Mouse (Mus musculus) limb, embryonic 14.5 days (tissue): ENCODE measurements around the gene Pde4a. TPM values are rescaled to one million over a fixed set of nuclear protein-coding genes. Genes with fewer than 3 reads are reported as not detected.

Experiments
- ATAC-seq: fragments of 200-750 bp; cut with Nextera tagmentation; 2 replicates; pipeline ENCODE4 v1.8.0; 2017; ENCODE audit warnings: low read depth, moderate number of reproducible peaks, moderate TSS enrichment; ENCODE audit not compliant: low FRiP score
- DNase-seq: peaks from one replicate; pipeline ENCODE4 v3.0.0-alpha.2; 2015; ENCODE audit warnings: low spot score
- H3K27ac ChIP-seq: fragments of 300-500 bp; sonication (generic); replicated peaks from 2 replicates; pipeline ENCODE4 v1.5.1; 2014; ENCODE audit warnings: low read depth, mild to moderate bottlenecking, low read length, moderate library complexity, mixed read lengths
- H3K27me3 ChIP-seq: fragments of 300-500 bp; sonication (generic); 2 replicates; pipeline ENCODE4 v1.6.1; 2014; ENCODE audit warnings: low read length, mixed read lengths; ENCODE audit not compliant: control insufficient read depth, insufficient read depth
- H3K36me3 ChIP-seq: fragments of 300-500 bp; sonication (generic); 2 replicates; pipeline ENCODE4 v1.6.1; 2014; ENCODE audit warnings: mild to moderate bottlenecking, low read length, moderate library complexity, mixed read lengths; ENCODE audit not compliant: control insufficient read depth, insufficient read depth
- H3K4me1 ChIP-seq: fragments of 300-500 bp; sonication (generic); 2 replicates; pipeline ENCODE4 v1.6.1; 2014; ENCODE audit warnings: antibody characterized with exemption, low read length, mixed read lengths; ENCODE audit not compliant: control insufficient read depth, insufficient read depth
- H3K4me2 ChIP-seq: fragments of 300-500 bp; sonication (generic); replicated peaks from 2 replicates; pipeline ENCODE4 v1.6.1; 2014; ENCODE audit warnings: low read depth, mild to moderate bottlenecking, low read length, moderate library complexity; ENCODE audit not compliant: severe bottlenecking
- H3K4me3 ChIP-seq: fragments of 300-500 bp; sonication (generic); replicated peaks from 2 replicates; pipeline ENCODE4 v1.5.1; 2014; ENCODE audit warnings: low read length
- H3K9ac ChIP-seq: fragments of 300-500 bp; sonication (generic); 2 replicates; pipeline ENCODE4 v1.6.1; 2014; ENCODE audit warnings: mild to moderate bottlenecking, low read depth, low read length, moderate library complexity; ENCODE audit not compliant: severe bottlenecking
- H3K9me3 ChIP-seq: fragments of 300-500 bp; sonication (generic); 2 replicates; pipeline ENCODE4 v1.6.1; 2016; ENCODE audit warnings: low read length; ENCODE audit not compliant: control insufficient read depth
- POLR2A ChIP-seq: fragments of 200-500 bp; IDR thresholded peaks from 2 replicates; pipeline ENCODE4 v1.8.0; 2012; ENCODE audit warnings: inconsistent platforms, mild to moderate bottlenecking, moderate library complexity, borderline replicate concordance; ENCODE audit not compliant: insufficient read depth, insufficient read length; ENCODE audit errors: extremely low read depth
- WGBS: fragments of 180-500 bp; shearing (Covaris S2); extraction: QIAGEN DNeasy Blood & Tissue Kit; methylation state at CpG from one replicate; pipeline ENCODE4 v1.1.7; 2014; 5-methylcytosine and 5-hydroxymethylcytosine counted together
- polyA plus RNA-seq, 2 experiments: library from polyadenylated mRNA; depleted of rRNA in 1 of 2; stranded (reverse) in 1 of 2; unstranded in 1 of 2; fragments of >200 nt; fragmentation: Nextera tagmentation in 1 of 2; extraction: Ambion mirVana in 1 of 2; gene quantifications; 2 replicates each; pipeline versions ENCODE4 v1.2.1 to v1.2.3; 2012 to 2014

Gene Pde4a
- polyA plus RNA-seq, 2 experiments: 4.4 to 5.7 TPM

DNA sequence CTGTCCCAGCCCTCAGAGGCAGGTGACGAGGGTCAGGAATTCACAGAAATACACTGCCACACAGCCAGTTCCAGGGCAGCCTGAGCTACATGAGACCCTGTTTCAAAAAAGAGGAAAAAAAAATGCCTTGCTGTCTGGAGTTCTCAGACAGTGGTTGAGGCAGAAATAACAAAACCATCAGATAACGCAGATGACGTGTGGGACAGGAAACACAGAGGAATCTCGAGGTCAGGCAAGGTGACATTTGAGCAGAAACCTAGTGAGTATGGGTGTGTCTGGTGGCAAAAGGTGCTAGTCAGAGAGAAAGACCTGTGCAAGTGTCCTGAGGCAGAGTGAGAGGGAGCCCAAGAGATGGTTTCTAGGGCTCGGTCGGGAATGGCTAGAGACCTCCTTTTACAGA lies 6.8 kb downstream of the Pde4a start:
- Histone ChIP-seq H3K36me3 (no peaks in the 10 kb centered on the region), H3K9me3 (no peaks in the 10 kb centered on the region), H3K27ac (no peak overlapping the region), H3K27me3 (peaks cover under 1% of the 10 kb centered on the region; the same call in 1 of the 2 replicates), H3K4me1 (peaks cover 13% of the 10 kb centered on the region; the same call in 1 of the 2 replicates), H3K4me3 (no peak overlapping the region), H3K4me2 (no peak overlapping the region), H3K9ac (no peak overlapping the region)
- ATAC-seq (no peak), DNase-seq (no peak)
- WGBS: 74% methylated on average over 6 of the region's 6 CpGs
- no peak for TF ChIP-seq POLR2A

DNA sequence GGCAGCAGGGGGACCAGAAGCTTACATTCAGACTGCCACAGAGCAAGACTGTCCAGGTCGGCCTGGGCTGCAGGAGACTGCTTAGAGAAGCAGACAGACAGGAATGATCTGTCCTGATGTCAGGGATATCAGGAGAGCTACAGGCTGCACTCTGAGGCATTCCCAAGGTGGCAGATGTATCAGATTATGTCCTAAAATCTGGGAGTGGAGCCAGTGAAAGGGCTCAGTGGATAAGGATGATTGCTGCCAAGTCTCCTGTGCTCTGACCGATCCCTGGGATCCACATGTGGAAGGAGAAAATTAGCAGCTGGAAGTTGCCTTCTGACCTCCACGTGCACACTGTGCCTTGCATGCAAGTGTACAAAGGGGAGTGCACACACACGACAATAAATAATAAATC lies 14.9 kb downstream of the Pde4a start:
- Histone ChIP-seq H3K9ac (no peak overlapping the region), H3K9me3 (no peaks in the 10 kb centered on the region), H3K27ac (no peak overlapping the region), H3K27me3 (0 out of 2 replicates have a peak, but pooled peaks cover 5% of the 10 kb centered on the region), H3K4me2 (no peak overlapping the region), H3K4me3 (no peak overlapping the region), H3K36me3 (no peaks in the 10 kb centered on the region), H3K4me1 (peaks cover 9% of the 10 kb centered on the region; the same call in 1 of the 2 replicates)
- TF ChIP-seq POLR2A: no peak
- DNase-seq (no peak), ATAC-seq (no peak)
- 53% methylated on average over 4 of the region's 4 CpGs for WGBS

DNA sequence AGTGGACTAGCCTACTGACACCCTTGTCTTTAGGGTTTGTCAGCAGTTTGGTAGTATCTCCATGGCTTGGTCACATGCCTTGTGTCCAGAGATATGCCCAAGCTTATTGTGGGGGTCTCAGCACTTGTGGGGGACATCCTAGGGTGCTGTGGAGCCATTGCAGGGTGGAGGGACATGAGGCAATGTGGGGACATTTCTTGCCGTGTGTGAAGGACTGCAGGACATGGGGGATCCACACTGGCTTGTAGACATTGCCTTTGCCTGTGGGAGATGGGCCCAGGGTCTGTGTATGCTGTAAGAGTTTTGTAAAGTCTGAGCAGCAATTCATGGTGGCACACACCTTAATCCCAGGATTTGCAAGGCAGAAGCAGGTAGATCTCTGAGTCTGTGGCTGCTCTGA lies 15.3 kb downstream of the Pde4a start:
- TF ChIP-seq POLR2A: no peak
- H3K9me3 ChIP-seq: no peaks in the 10 kb centered on the region
- no peaks in the 10 kb centered on the region for H3K36me3 ChIP-seq
- H3K4me1 ChIP-seq: peaks cover 9% of the 10 kb centered on the region; the same call in 1 of the 2 replicates
- H3K27me3 ChIP-seq: 0 out of 2 replicates have a peak, but pooled peaks cover 5% of the 10 kb centered on the region
- H3K4me3 ChIP-seq: no peak overlapping the region
- ATAC-seq (no peak), DNase-seq (no peak)
- no peak overlapping the region for H3K27ac ChIP-seq
- WGBS: 60% methylated on average over 1 of the region's 1 CpGs
- H3K4me2 ChIP-seq: no peak overlapping the region
- no peak overlapping the region for H3K9ac ChIP-seq

DNA sequence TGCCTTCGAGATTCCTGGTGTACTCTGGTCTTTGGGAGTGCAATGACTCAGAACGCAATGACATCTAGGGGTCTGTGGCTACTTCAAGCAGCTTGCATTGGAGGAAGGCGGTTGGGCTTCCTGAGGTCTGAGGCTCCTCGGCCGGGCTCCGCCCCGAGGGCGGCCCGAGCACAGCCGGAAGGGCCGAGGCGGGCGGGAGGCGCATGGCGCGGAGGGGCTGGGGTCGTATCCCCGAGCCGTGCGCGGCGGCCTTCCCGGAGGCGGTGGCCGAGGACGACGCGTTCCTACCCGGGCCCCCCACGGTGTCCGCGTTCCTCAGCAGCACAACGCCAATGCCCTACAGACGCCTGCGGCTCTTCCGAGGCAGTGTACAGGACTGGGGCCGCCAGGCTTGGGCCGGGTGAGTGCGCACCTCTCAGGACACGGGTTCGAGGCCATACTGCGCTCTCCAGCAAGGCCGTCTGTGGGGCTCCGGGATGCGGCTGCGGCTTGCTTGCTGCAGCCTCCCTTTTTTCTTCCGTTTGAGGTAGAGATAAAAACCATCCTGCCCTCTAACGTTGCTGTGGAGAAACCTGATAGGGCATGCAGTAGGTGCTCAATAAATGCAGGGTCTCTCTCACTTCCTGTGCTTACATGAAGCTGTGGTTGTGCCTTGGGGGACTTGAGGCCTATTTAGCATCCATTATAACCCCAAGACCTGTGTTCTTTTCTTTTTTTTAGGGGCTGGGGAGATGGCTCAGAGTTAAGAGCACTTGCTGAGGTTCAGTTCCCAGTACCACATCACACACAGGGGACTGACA lies 16.1 kb downstream of the Pde4a start:
- ATAC-seq: no peak; the same call in 1 of the 2 replicates
- Histone ChIP-seq H3K9ac (peak overlapping the region; percentile 46), H3K27ac (no peak overlapping the region), H3K27me3 (0 out of 2 replicates have a peak, but pooled peaks cover 5% of the 10 kb centered on the region), H3K9me3 (no peaks in the 10 kb centered on the region), H3K36me3 (no peaks in the 10 kb centered on the region), H3K4me2 (peak overlapping the region; percentile 47), H3K4me1 (peaks cover 9% of the 10 kb centered on the region; the same call in 1 of the 2 replicates), H3K4me3 (peak overlapping the region; percentile 34)
- WGBS: 11% methylated on average over 42 of the region's 48 CpGs
- TF ChIP-seq POLR2A: no peak
- DNase-seq: no peak

DNA sequence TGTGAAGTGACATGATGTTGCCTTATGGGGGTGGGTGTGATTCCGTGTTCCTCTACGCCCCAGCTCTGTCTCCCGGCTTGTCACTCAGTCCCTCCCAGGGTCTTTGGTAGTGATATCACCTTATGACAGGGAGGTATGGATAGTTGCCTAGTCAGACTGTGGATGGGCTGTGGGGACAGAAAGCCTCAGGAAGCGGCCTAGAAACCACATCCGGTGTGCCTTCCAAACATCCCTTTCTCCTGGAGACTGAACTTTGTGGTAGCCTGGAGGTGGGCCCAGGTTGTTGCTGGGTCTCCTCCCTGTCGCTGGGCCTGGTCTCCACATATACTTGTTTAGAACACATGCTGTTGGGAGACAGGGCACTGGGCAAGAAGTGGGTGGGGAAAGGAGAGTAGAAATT lies 17.9 kb downstream of the Pde4a start:
- no peak for TF ChIP-seq POLR2A

More for the DNA sequence above, 17.9 kb downstream of the Pde4a start:
- no peak overlapping the region for H3K9ac ChIP-seq
- H3K27me3 ChIP-seq: 0 out of 2 replicates have a peak, but pooled peaks cover 5% of the 10 kb centered on the region
- H3K4me2 ChIP-seq: peak overlapping the region; percentile 45; the same call in 1 of the 2 replicates
- no peaks in the 10 kb centered on the region for H3K9me3 ChIP-seq
- WGBS: 84% methylated on average over 6 of the region's 6 CpGs
- no peak overlapping the region for H3K27ac ChIP-seq
- H3K4me1 ChIP-seq: peaks cover 9% of the 10 kb centered on the region; the same call in 1 of the 2 replicates
- DNase-seq (no peak), ATAC-seq (no peak)
- H3K36me3 ChIP-seq: no peaks in the 10 kb centered on the region
- H3K4me3 ChIP-seq: no peak overlapping the region
